Mouse (Mus musculus) lung, adult 2 months (tissue): ENCODE results near the gene Xiap. TPM values are rescaled to one million over a fixed set of nuclear protein-coding genes. Genes with fewer than 3 reads are reported as not detected.

Source experiments
- DNase-seq: peaks from one replicate; pipeline ENCODE4 v3.0.0; 2022
- H3K4me1 ChIP-seq: fragments of 200-500 bp; 2 replicates; pipeline ENCODE4 v1.6.1; 2011; ENCODE audit warnings: low read length; ENCODE audit not compliant: control insufficient read depth, insufficient read depth
- H3K4me3 ChIP-seq: fragments of 200-500 bp; replicated peaks from 2 replicates; pipeline ENCODE3; 2011; ENCODE audit warnings: low read depth, mild to moderate bottlenecking, control low read depth, low read length; ENCODE audit errors: extremely low read depth
- CTCF ChIP-seq: fragments of 200-500 bp; IDR thresholded peaks from 2 replicates; pipeline ENCODE4 v1.5.1; 2011; ENCODE audit warnings: mild to moderate bottlenecking, low read length, control low read depth; ENCODE audit not compliant: insufficient read depth
- POLR2A ChIP-seq: fragments of 200-500 bp; IDR thresholded peaks from 2 replicates; pipeline ENCODE4 v1.6.1; 2011; ENCODE audit warnings: low read depth, mild to moderate bottlenecking, control low read depth, low read length, borderline replicate concordance; ENCODE audit errors: extremely low read depth
- WGBS: fragments of 180-500 bp; shearing (Covaris S2); methylation state at CpG from one replicate; pipeline ENCODE4 v1.1.7; 2018; 5-methylcytosine and 5-hydroxymethylcytosine counted together
- polyA plus RNA-seq: library from polyadenylated mRNA; depleted of rRNA; stranded (reverse); fragments of >200 nt; gene quantifications from 2 replicates; pipeline ENCODE4 v1.2.3, GENCODE M21; 2012

The Xiap gene
- polyA plus RNA-seq, 1 experiment = 16.5 TPM

- DNase-seq = no peak
- WGBS = 72% methylated on average over 5 of the region's 6 CpGs
- no peak for TF ChIP-seq POLR2A
- Histone ChIP-seq H3K4me1 (no peaks in the 10 kb centered on the region), H3K4me3 (no peak overlapping the region)
Observed at GRCm38 (mm10) chrX:42039481-42039880, 20.0 kb upstream of the Xiap start.

- Histone ChIP-seq H3K4me3 (no peak overlapping the region), H3K4me1 (no peaks in the 10 kb centered on the region)
- TF ChIP-seq POLR2A = no peak
- no peak for TF ChIP-seq CTCF
- 66% methylated on average over 7 of the region's 7 CpGs for WGBS
- DNase-seq = no peak
Observed at GRCm38 (mm10) chrX:42044935-42045334, 14.5 kb upstream of the Xiap start.

- peak; percentile 20 for DNase-seq
- TF ChIP-seq CTCF (no peak), POLR2A (no peak)
- Histone ChIP-seq H3K4me3 (no peak overlapping the region), H3K4me1 (peaks cover 3% of the 10 kb centered on the region; the same call in 1 of the 2 replicates)
- WGBS = 63% methylated on average over 5 of the region's 5 CpGs
Observed at GRCm38 (mm10) chrX:42050652-42051643, 8.5 kb upstream of the Xiap start.

- DNase-seq = no peak
- TF ChIP-seq CTCF = no peak
- TF ChIP-seq POLR2A = no peak
- WGBS = 49% methylated on average over 5 of the region's 5 CpGs
Observed at GRCm38 (mm10) chrX:42057012-42057411, 2.5 kb upstream of the Xiap start.

GRCm38 (mm10) chrX:42057873-42058272, 1.6 kb upstream of the Xiap start:
- no peak for TF ChIP-seq POLR2A
- TF ChIP-seq CTCF = no peak
- no peak for DNase-seq

More at GRCm38 (mm10) chrX:42057012-42057411, 2.5 kb upstream of the Xiap start:
- H3K4me3 ChIP-seq = no peak overlapping the region
- H3K4me1 ChIP-seq = no peaks in the 10 kb centered on the region

GRCm38 (mm10) chrX:42063621-42064020, 4.1 kb downstream of the Xiap start:
- no peak for DNase-seq
- TF ChIP-seq CTCF (no peak), POLR2A (no peak)
- H3K4me1 ChIP-seq = peaks cover 3% of the 10 kb centered on the region; the same call in 1 of the 2 replicates
- H3K4me3 ChIP-seq = no peak overlapping the region
- 59% methylated on average over 1 of the region's 1 CpGs for WGBS

More at GRCm38 (mm10) chrX:42057873-42058272, 1.6 kb upstream of the Xiap start:
- no peaks in the 10 kb centered on the region for H3K4me1 ChIP-seq
- H3K4me3 ChIP-seq = no peak overlapping the region
- WGBS = 64% methylated on average over 4 of the region's 4 CpGs

- no peak for DNase-seq
- Histone ChIP-seq H3K4me3 (no peak overlapping the region), H3K4me1 (peaks cover 3% of the 10 kb centered on the region; the same call in 1 of the 2 replicates)
- WGBS = 64% methylated on average over 6 of the region's 6 CpGs
- no peak for TF ChIP-seq POLR2A
- no peak for TF ChIP-seq CTCF
Observed at GRCm38 (mm10) chrX:42065086-42065485, 5.6 kb downstream of the Xiap start.

- WGBS = 79% methylated on average over 1 of the region's 1 CpGs
- no peak for TF ChIP-seq POLR2A
- no peak for TF ChIP-seq CTCF
Observed at GRCm38 (mm10) chrX:42066771-42067170, 7.3 kb downstream of the Xiap start.

GRCm38 (mm10) chrX:42067791-42068200, 8.3 kb downstream of the Xiap start:
- DNase-seq = peak; percentile 73
- TF ChIP-seq POLR2A (no peak), CTCF (no peak)
- Histone ChIP-seq H3K4me1 (peaks cover 7% of the 10 kb centered on the region), H3K4me3 (peak overlapping the region; percentile 77)
- 25% methylated on average over 27 of the region's 27 CpGs for WGBS

More at GRCm38 (mm10) chrX:42066771-42067170, 7.3 kb downstream of the Xiap start:
- Histone ChIP-seq H3K4me1 (peaks cover 7% of the 10 kb centered on the region), H3K4me3 (no peak overlapping the region)
- DNase-seq = no peak

GRCm38 (mm10) chrX:42068201-42068874, 8.9 kb downstream of the Xiap start:
- peak; percentile 56 for DNase-seq
- TF ChIP-seq POLR2A (peak; percentile 73; the same call in 1 of the 2 replicates), CTCF (no peak)
- H3K4me3 ChIP-seq = peak overlapping the region; percentile 75
- 41% methylated on average over 34 of the region's 37 CpGs for WGBS
- H3K4me1 ChIP-seq = peaks cover 7% of the 10 kb centered on the region
